ENCODE assay signal across 8 mouse cellular contexts in the genomic region with DNA sequence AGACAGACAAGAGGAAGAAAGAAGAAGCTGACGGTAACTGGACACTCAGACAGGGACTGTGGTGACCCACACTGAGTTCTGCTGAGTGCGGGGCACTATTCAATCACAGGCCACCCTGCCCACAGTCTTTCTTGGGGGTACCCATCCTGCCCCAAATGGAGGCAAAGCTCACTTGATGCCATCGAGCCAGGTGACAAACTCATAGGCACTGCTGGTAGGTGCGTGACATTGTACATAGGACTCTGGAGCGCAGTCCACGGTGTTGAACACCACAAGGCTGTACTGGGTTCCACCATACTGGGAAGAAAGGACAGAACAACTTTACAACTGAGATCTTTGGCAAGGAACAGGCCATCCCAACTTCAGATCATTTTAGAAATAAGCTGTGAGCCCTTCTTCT. TPM values are rescaled to one million over a fixed set of nuclear protein-coding genes. Genes with fewer than 3 reads are reported as not detected.
DNase-seq lines count a peak whose midpoint lies in the region; ATAC-seq and TF ChIP-seq lines count a peak whose summit lies in the region.

No protein-coding gene starts in this region.

- ATAC-seq in heart, embryonic 16.5 days (replicated peaks; ENCODE audit: extremely low read depth, insufficient read depth, low FRiP score): no peak
- ATAC-seq in liver, embryonic 15.5 days (ENCODE audit: insufficient read depth): 0 out of 2 replicates have a peak, but pooled peaks have one; percentile 33
- no peak for ATAC-seq in frontal cortex, adult (ENCODE audit: low TSS enrichment)

- no peak for TF ChIP-seq CTCF in E14TG2a.4 (conservative IDR thresholded peaks at IDR 0.05; ENCODE audit: low read length)

- peak overlapping the region; percentile 95 for H3K9ac ChIP-seq in heart, embryonic 16.5 days (ENCODE audit: low read length)
- peak overlapping the region; percentile 85 for H3K9ac ChIP-seq in liver, embryonic 15.5 days

- H3K4me1 ChIP-seq in E14TG2a.4 (replicated peaks; ENCODE audit: low read depth, low read length): peaks cover 57% of the 10 kb centered on the region
- peaks cover 46% of the 10 kb centered on the region for H3K4me1 ChIP-seq in heart, embryonic 16.5 days (ENCODE audit: control insufficient read depth, insufficient read depth, low read length)
- peaks cover 72% of the 10 kb centered on the region for H3K4me1 ChIP-seq in liver, embryonic 15.5 days (replicated peaks)

- H3K4me3 ChIP-seq in E14TG2a.4 (replicated peaks; ENCODE audit: low read length): peak overlapping the region; percentile 98
- peak overlapping the region; percentile 88 for H3K4me3 ChIP-seq in heart, embryonic 16.5 days (ENCODE audit: low read length)
- peak overlapping the region; percentile 86 for H3K4me3 ChIP-seq in liver, embryonic 15.5 days (replicated peaks)

- H3K27me3 ChIP-seq in E14TG2a.4 (ENCODE audit: insufficient read depth, low read length): no peaks in the 10 kb centered on the region
- no peaks in the 10 kb centered on the region for H3K27me3 ChIP-seq in heart, embryonic 16.5 days (ENCODE audit: control insufficient read depth, insufficient read depth, low read length)
- no peaks in the 10 kb centered on the region for H3K27me3 ChIP-seq in liver, embryonic 15.5 days

- H3K36me3 ChIP-seq in E14TG2a.4 (ENCODE audit: insufficient read depth, low read length): peaks cover 43% of the 10 kb centered on the region
- H3K36me3 ChIP-seq in heart, embryonic 16.5 days (ENCODE audit: control insufficient read depth, insufficient read depth): no peaks in the 10 kb centered on the region
- H3K36me3 ChIP-seq in liver, embryonic 15.5 days (replicated peaks): peaks cover 9% of the 10 kb centered on the region; the same call in 1 of the 2 replicates

- no peaks in the 10 kb centered on the region for H3K9me3 ChIP-seq in E14TG2a.4 (ENCODE audit: low read length)
- no peaks in the 10 kb centered on the region for H3K9me3 ChIP-seq in heart, embryonic 16.5 days (replicated peaks; ENCODE audit: control insufficient read depth, low read length)
- no peaks in the 10 kb centered on the region for H3K9me3 ChIP-seq in liver, embryonic 15.5 days (replicated peaks)

- H3K4me2 ChIP-seq in heart, embryonic 16.5 days (ENCODE audit: low read depth, low read length): peak overlapping the region; percentile 93
- peak overlapping the region; percentile 91 for H3K4me2 ChIP-seq in liver, embryonic 15.5 days

- H3K27ac ChIP-seq in heart, embryonic 16.5 days (ENCODE audit: low read length): peak overlapping the region; percentile 87; the same call in 1 of the 2 replicates
- peak overlapping the region; percentile 97 for H3K27ac ChIP-seq in liver, embryonic 15.5 days (replicated peaks)

- DNase-seq in heart, adult 11 months: peak; percentile 95
- no peak for DNase-seq in heart, adult 9 months (ENCODE audit: low spot score in 2 of 2)
- no peak for DNase-seq in urinary bladder, postnatal 4 days (ENCODE audit: low spot score in 2 of 2)
- DNase-seq in left cerebral cortex, adult 8-10 months (ENCODE audit: low spot score in 2 of 2): no peak

- 15% methylated on average over 6 of the region's 6 CpGs for WGBS in heart, embryonic 16.5 days
- 18% methylated on average over 6 of the region's 6 CpGs for WGBS in liver, embryonic 15.5 days (ENCODE audit: insufficient replicate concordance)

RNA-seq across cellular contexts. Expression of a gene that starts 0.9 kb away (rescaled TPM):
- 89.4 and 96.0 TPM in 2 replicates for polyA plus RNA-seq in heart, embryonic 16.5 days (2015; fragmentation: Nextera tagmentation; extraction: Ambion mirVana)
- polyA plus RNA-seq in liver, embryonic 15.5 days (2015; fragmentation: Nextera tagmentation; extraction: Ambion mirVana): 46.8 and 56.2 TPM in 2 replicates
- 10 to 100 TPM; 80.5 to 97.9 (median 88.4) TPM for total RNA-seq in left cerebral cortex, adult 8-10 months (2022)

RNA-seq across cellular contexts. Expression of a gene that starts 4.3 kb away (rescaled TPM):
- polyA plus RNA-seq in heart, embryonic 16.5 days (2015; fragmentation: Nextera tagmentation; extraction: Ambion mirVana): 15.3 and 16.0 TPM in 2 replicates
- polyA plus RNA-seq in liver, embryonic 15.5 days (2015; fragmentation: Nextera tagmentation; extraction: Ambion mirVana): 6.7 and 6.9 TPM in 2 replicates
- 10 to 100 TPM; 21.8 to 28.6 (median 24.0) TPM for total RNA-seq in left cerebral cortex, adult 8-10 months (2022)

RNA-seq across cellular contexts. Expression of a gene that starts 22.0 kb away (rescaled TPM):
- 210 and 269 TPM in 2 replicates for polyA plus RNA-seq in heart, embryonic 16.5 days (2015; fragmentation: Nextera tagmentation; extraction: Ambion mirVana)
- 54.1 and 59.1 TPM in 2 replicates for polyA plus RNA-seq in liver, embryonic 15.5 days (2015; fragmentation: Nextera tagmentation; extraction: Ambion mirVana)
- total RNA-seq in left cerebral cortex, adult 8-10 months (2022): 100 to 1,000 TPM; 277 to 305 (median 293) TPM

RNA-seq across cellular contexts. Expression of a gene that starts 34.7 kb away (rescaled TPM):
- polyA plus RNA-seq in heart, embryonic 16.5 days (2015; fragmentation: Nextera tagmentation; extraction: Ambion mirVana): 27.7 and 28.0 TPM in 2 replicates
- polyA plus RNA-seq in liver, embryonic 15.5 days (2015; fragmentation: Nextera tagmentation; extraction: Ambion mirVana): 23.8 and 28.9 TPM in 2 replicates
- total RNA-seq in left cerebral cortex, adult 8-10 months (2022): 10 to 100 TPM; 23.9 to 27.0 (median 24.4) TPM

RNA-seq across cellular contexts. Expression of a gene that starts 37.7 kb away (rescaled TPM):
- polyA plus RNA-seq in heart, embryonic 16.5 days (2015; fragmentation: Nextera tagmentation; extraction: Ambion mirVana): 51.8 and 52.0 TPM in 2 replicates
- 69.1 and 70.9 TPM in 2 replicates for polyA plus RNA-seq in liver, embryonic 15.5 days (2015; fragmentation: Nextera tagmentation; extraction: Ambion mirVana)
- total RNA-seq in left cerebral cortex, adult 8-10 months (2022): 100 to 1,000 TPM; 312 to 359 (median 323) TPM
